Mouse (Mus musculus): ENCODE results near the gene Dock1. TPM values are rescaled to one million over a fixed set of nuclear protein-coding genes. Genes with fewer than 3 reads are reported as not detected.

The Dock1 gene
- polyA plus RNA-seq, 1 experiment from 2014 or later = 17.8 TPM

DNA sequence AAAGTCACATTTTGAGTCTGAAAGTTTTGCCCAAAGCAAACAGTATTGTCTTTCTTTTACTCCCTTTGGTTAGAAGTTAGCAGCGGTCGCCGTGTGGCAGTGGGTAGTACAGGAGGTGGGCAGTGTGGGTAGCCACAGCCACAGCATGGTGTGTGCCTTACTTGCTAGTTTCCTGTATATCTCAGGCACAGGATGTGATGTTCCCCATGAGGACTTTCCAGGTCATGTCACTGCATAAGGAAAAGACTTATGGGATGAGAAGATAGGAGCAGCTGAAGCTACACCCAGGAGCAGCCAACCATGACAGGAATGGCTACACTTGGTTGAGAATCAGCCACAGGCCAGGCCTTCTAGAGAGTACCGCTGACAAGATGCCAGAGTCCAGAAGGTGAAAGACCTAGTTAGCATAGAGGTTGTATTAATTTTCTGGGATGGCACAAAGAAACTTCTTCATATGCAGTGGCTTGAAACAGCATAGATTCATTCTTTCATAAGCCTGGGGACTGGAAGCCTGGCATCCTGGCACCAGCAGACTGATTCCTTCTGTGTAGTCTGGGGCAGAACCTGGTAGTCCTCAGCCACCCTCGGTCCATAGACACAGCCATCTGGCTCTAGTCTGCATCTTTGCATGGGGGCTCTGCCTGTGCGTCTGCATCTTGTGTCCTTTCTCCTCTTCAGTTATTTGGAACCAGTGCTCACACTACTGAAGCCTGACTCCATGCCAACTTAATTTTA is 139.0 kb downstream of the Dock1 start:
- Histone ChIP-seq H3K4me2 (ENCODE audit: low read depth, low read length) (no peak overlapping the region), H3K9ac (ENCODE audit: low read length) (no peak overlapping the region), H3K4me1 (ENCODE audit: control insufficient read depth, insufficient read depth, low read length) (no peaks in the 10 kb centered on the region), H3K36me3 (ENCODE audit: control insufficient read depth, insufficient read depth) (peaks cover 7% of the 10 kb centered on the region), H3K9me3 (replicated peaks; ENCODE audit: control insufficient read depth, low read length) (no peaks in the 10 kb centered on the region), H3K4me3 (ENCODE audit: low read length) (no peak overlapping the region), H3K27me3 (ENCODE audit: control insufficient read depth, insufficient read depth, low read length) (no peaks in the 10 kb centered on the region), H3K27ac (ENCODE audit: low read length) (no peak overlapping the region)
- ATAC-seq (replicated peaks; ENCODE audit: extremely low read depth, insufficient read depth, low FRiP score) = no peak
- 82% methylated on average over 6 of the region's 6 CpGs for WGBS

GRCm38 (mm10) chr7:134818471-134818870 is 148.0 kb downstream of the Dock1 start:
- WGBS = 91% methylated on average over 5 of the region's 5 CpGs
- H3K9ac ChIP-seq (ENCODE audit: low read length) = no peak overlapping the region

GRCm38 (mm10) chr7:134821264-134821663 is 150.8 kb downstream of the Dock1 start:
- 17% methylated on average over 1 of the region's 1 CpGs for WGBS

More at GRCm38 (mm10) chr7:134818471-134818870, 148.0 kb downstream of the Dock1 start:
- Histone ChIP-seq H3K9me3 (replicated peaks; ENCODE audit: control insufficient read depth, low read length) (no peaks in the 10 kb centered on the region; the same call in 1 of the 2 replicates), H3K4me2 (ENCODE audit: low read depth, low read length) (no peak overlapping the region), H3K4me1 (ENCODE audit: control insufficient read depth, insufficient read depth, low read length) (no peaks in the 10 kb centered on the region), H3K4me3 (ENCODE audit: low read length) (no peak overlapping the region), H3K27ac (ENCODE audit: low read length) (no peak overlapping the region), H3K27me3 (ENCODE audit: control insufficient read depth, insufficient read depth, low read length) (no peaks in the 10 kb centered on the region), H3K36me3 (ENCODE audit: control insufficient read depth, insufficient read depth) (peaks cover 8% of the 10 kb centered on the region)
- no peak for ATAC-seq (replicated peaks; ENCODE audit: extremely low read depth, insufficient read depth, low FRiP score)

GRCm38 (mm10) chr7:134822006-134822405 is 151.6 kb downstream of the Dock1 start:
- Histone ChIP-seq H3K4me1 (ENCODE audit: control insufficient read depth, insufficient read depth, low read length) (peaks cover 6% of the 10 kb centered on the region; the same call in 1 of the 2 replicates), H3K27me3 (ENCODE audit: control insufficient read depth, insufficient read depth, low read length) (no peaks in the 10 kb centered on the region), H3K27ac (ENCODE audit: low read length) (no peak overlapping the region), H3K4me3 (ENCODE audit: low read length) (no peak overlapping the region), H3K9me3 (replicated peaks; ENCODE audit: control insufficient read depth, low read length) (no peaks in the 10 kb centered on the region; the same call in 1 of the 2 replicates), H3K9ac (ENCODE audit: low read length) (no peak overlapping the region), H3K36me3 (ENCODE audit: control insufficient read depth, insufficient read depth) (peaks cover 3% of the 10 kb centered on the region; the same call in 1 of the 2 replicates), H3K4me2 (ENCODE audit: low read depth, low read length) (no peak overlapping the region)
- 67% methylated on average over 3 of the region's 3 CpGs for WGBS
- no peak for ATAC-seq (replicated peaks; ENCODE audit: extremely low read depth, insufficient read depth, low FRiP score)

More at GRCm38 (mm10) chr7:134821264-134821663, 150.8 kb downstream of the Dock1 start:
- peaks cover 6% of the 10 kb centered on the region for H3K36me3 ChIP-seq (ENCODE audit: control insufficient read depth, insufficient read depth)
- H3K9ac ChIP-seq (ENCODE audit: low read length) = no peak overlapping the region
- H3K4me1 ChIP-seq (ENCODE audit: control insufficient read depth, insufficient read depth, low read length) = peaks cover 6% of the 10 kb centered on the region; the same call in 1 of the 2 replicates
- H3K9me3 ChIP-seq (replicated peaks; ENCODE audit: control insufficient read depth, low read length) = no peaks in the 10 kb centered on the region; the same call in 1 of the 2 replicates
- H3K4me2 ChIP-seq (ENCODE audit: low read depth, low read length) = no peak overlapping the region
- no peak overlapping the region for H3K4me3 ChIP-seq (ENCODE audit: low read length)
- no peaks in the 10 kb centered on the region for H3K27me3 ChIP-seq (ENCODE audit: control insufficient read depth, insufficient read depth, low read length)
- no peak for ATAC-seq (replicated peaks; ENCODE audit: extremely low read depth, insufficient read depth, low FRiP score)
- no peak overlapping the region for H3K27ac ChIP-seq (ENCODE audit: low read length)

- Histone ChIP-seq H3K4me2 (ENCODE audit: low read depth, low read length) (no peak overlapping the region), H3K27me3 (ENCODE audit: control insufficient read depth, insufficient read depth, low read length) (no peaks in the 10 kb centered on the region), H3K4me1 (ENCODE audit: control insufficient read depth, insufficient read depth, low read length) (peaks cover 6% of the 10 kb centered on the region; the same call in 1 of the 2 replicates), H3K27ac (ENCODE audit: low read length) (no peak overlapping the region), H3K9me3 (replicated peaks; ENCODE audit: control insufficient read depth, low read length) (no peaks in the 10 kb centered on the region), H3K36me3 (ENCODE audit: control insufficient read depth, insufficient read depth) (no peaks in the 10 kb centered on the region), H3K9ac (ENCODE audit: low read length) (no peak overlapping the region), H3K4me3 (ENCODE audit: low read length) (no peak overlapping the region)
- no peak for ATAC-seq (replicated peaks; ENCODE audit: extremely low read depth, insufficient read depth, low FRiP score)
- 68% methylated on average over 4 of the region's 4 CpGs for WGBS
These were observed 153.4 kb downstream of the Dock1 start for GRCm38 (mm10) chr7:134823891-134824290.

DNA sequence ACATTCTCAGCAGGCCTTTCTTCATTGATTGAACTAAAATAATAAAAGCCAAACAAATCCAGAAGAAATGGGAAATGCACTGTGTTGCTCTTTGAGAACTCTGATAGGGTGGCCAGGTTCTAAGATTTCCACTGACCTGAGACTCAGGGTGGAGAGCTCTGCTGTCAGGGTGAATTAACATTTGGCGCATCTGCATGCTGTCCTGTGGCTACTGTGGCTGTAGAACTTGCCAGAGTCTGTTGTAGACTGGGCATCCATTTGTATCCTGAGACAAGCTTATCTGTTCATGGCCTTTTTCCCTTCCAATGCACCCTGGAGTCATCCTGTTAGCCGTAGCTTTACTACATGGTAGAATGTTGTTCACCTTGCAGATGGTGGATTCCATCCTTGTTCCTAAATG is 169.6 kb downstream of the Dock1 start:
- no peaks in the 10 kb centered on the region for H3K4me1 ChIP-seq (ENCODE audit: control insufficient read depth, insufficient read depth, low read length)
- WGBS = 92% methylated on average over 2 of the region's 2 CpGs
- H3K4me3 ChIP-seq (ENCODE audit: low read length) = no peak overlapping the region
- no peaks in the 10 kb centered on the region for H3K27me3 ChIP-seq (ENCODE audit: control insufficient read depth, insufficient read depth, low read length)
- H3K36me3 ChIP-seq (ENCODE audit: control insufficient read depth, insufficient read depth) = no peaks in the 10 kb centered on the region
- no peak overlapping the region for H3K4me2 ChIP-seq (ENCODE audit: low read depth, low read length)
- H3K9me3 ChIP-seq (replicated peaks; ENCODE audit: control insufficient read depth, low read length) = no peaks in the 10 kb centered on the region
- H3K9ac ChIP-seq (ENCODE audit: low read length) = no peak overlapping the region
- ATAC-seq (replicated peaks; ENCODE audit: extremely low read depth, insufficient read depth, low FRiP score) = no peak
- H3K27ac ChIP-seq (ENCODE audit: low read length) = no peak overlapping the region

GRCm38 (mm10) chr7:134842751-134843150 is 172.3 kb downstream of the Dock1 start:
- Histone ChIP-seq H3K9me3 (replicated peaks; ENCODE audit: control insufficient read depth, low read length) (no peaks in the 10 kb centered on the region), H3K4me3 (ENCODE audit: low read length) (no peak overlapping the region), H3K27ac (ENCODE audit: low read length) (no peak overlapping the region), H3K36me3 (ENCODE audit: control insufficient read depth, insufficient read depth) (no peaks in the 10 kb centered on the region), H3K9ac (ENCODE audit: low read length) (no peak overlapping the region), H3K4me2 (ENCODE audit: low read depth, low read length) (no peak overlapping the region), H3K4me1 (ENCODE audit: control insufficient read depth, insufficient read depth, low read length) (no peaks in the 10 kb centered on the region), H3K27me3 (ENCODE audit: control insufficient read depth, insufficient read depth, low read length) (no peaks in the 10 kb centered on the region)
- 80% methylated on average over 4 of the region's 4 CpGs for WGBS
- ATAC-seq (replicated peaks; ENCODE audit: extremely low read depth, insufficient read depth, low FRiP score) = no peak

DNA sequence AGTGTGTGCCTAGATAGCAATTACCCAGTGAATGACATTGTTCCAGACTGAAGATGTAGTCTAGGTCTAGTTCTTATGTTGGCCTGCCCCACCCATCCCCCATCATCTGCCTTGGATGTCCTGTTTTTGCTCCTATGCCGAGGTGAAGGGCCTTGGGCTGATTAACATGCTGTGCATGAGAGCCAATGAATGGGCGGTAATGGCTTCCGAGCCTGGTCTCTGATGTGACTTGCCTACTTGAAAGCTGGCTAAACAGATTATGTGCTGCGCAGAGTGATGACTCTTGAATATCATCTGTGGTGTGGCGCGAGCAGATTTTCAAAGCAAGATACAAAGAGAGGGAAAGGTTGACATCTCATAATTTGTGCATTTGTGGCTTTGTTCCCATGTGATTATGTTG is 191.5 kb downstream of the Dock1 start:
- Histone ChIP-seq H3K4me2 (ENCODE audit: low read depth, low read length) (no peak overlapping the region), H3K9me3 (replicated peaks; ENCODE audit: control insufficient read depth, low read length) (no peaks in the 10 kb centered on the region), H3K9ac (ENCODE audit: low read length) (no peak overlapping the region), H3K4me1 (ENCODE audit: control insufficient read depth, insufficient read depth, low read length) (no peaks in the 10 kb centered on the region), H3K27ac (ENCODE audit: low read length) (no peak overlapping the region), H3K4me3 (ENCODE audit: low read length) (no peak overlapping the region), H3K27me3 (ENCODE audit: control insufficient read depth, insufficient read depth, low read length) (no peaks in the 10 kb centered on the region), H3K36me3 (ENCODE audit: control insufficient read depth, insufficient read depth) (no peaks in the 10 kb centered on the region)
- 84% methylated on average over 6 of the region's 6 CpGs for WGBS
- ATAC-seq (replicated peaks; ENCODE audit: extremely low read depth, insufficient read depth, low FRiP score) = no peak

- no peak overlapping the region for H3K27ac ChIP-seq (ENCODE audit: low read length)
- no peak overlapping the region for H3K4me2 ChIP-seq (ENCODE audit: low read depth, low read length)
- no peaks in the 10 kb centered on the region for H3K27me3 ChIP-seq (ENCODE audit: control insufficient read depth, insufficient read depth, low read length)
- no peak overlapping the region for H3K4me3 ChIP-seq (ENCODE audit: low read length)
- ATAC-seq (replicated peaks; ENCODE audit: extremely low read depth, insufficient read depth, low FRiP score) = no peak
- H3K36me3 ChIP-seq (ENCODE audit: control insufficient read depth, insufficient read depth) = no peaks in the 10 kb centered on the region
- no peak overlapping the region for H3K9ac ChIP-seq (ENCODE audit: low read length)
- H3K9me3 ChIP-seq (replicated peaks; ENCODE audit: control insufficient read depth, low read length) = no peaks in the 10 kb centered on the region
- 60% methylated on average over 2 of the region's 2 CpGs for WGBS
- H3K4me1 ChIP-seq (ENCODE audit: control insufficient read depth, insufficient read depth, low read length) = no peaks in the 10 kb centered on the region
These were observed 193.7 kb downstream of the Dock1 start for GRCm38 (mm10) chr7:134864175-134864574.
